Mouse (Mus musculus): ENCODE results near the gene Cfap54. TPM values are rescaled to one million over a fixed set of nuclear protein-coding genes. Genes with fewer than 3 reads are reported as not detected.
A peak's percentile ranks its signal among the peaks of the same experiment; 100 is the strongest.

The Cfap54 gene
- polyA plus RNA-seq, 2 experiments = 0.25 to 0.35 TPM

GRCm38 (mm10) chr10:92950044-92950443 is 131.4 kb downstream of the Cfap54 start:
- Histone ChIP-seq H3K36me3 (ENCODE audit: control insufficient read depth, insufficient read depth, low read length) (no peaks in the 10 kb centered on the region), H3K4me3 (replicated peaks; ENCODE audit: low read length) (no peak overlapping the region), H3K27ac (replicated peaks; ENCODE audit: low read depth, low read length) (no peak overlapping the region), H3K4me1 (ENCODE audit: control insufficient read depth, insufficient read depth, low read length) (no peaks in the 10 kb centered on the region), H3K9ac (ENCODE audit: low read depth, low read length, severe bottlenecking) (no peak overlapping the region), H3K9me3 (ENCODE audit: control insufficient read depth, low read length) (no peaks in the 10 kb centered on the region), H3K4me2 (replicated peaks; ENCODE audit: low read depth, low read length, severe bottlenecking) (no peak overlapping the region), H3K27me3 (ENCODE audit: control insufficient read depth, insufficient read depth, low read length) (no peaks in the 10 kb centered on the region)
- whole genome bisulfite sequencing = 78% methylated on average over 1 of the region's 1 CpGs
- no peak for TF ChIP-seq POLR2A (IDR thresholded peaks at IDR 0.05; ENCODE audit: borderline replicate concordance, extremely low read depth, insufficient read depth, insufficient read length)
- ATAC-seq (ENCODE audit: low FRiP score, low read depth) (no peak), DNase-seq (ENCODE audit: low spot score) (no peak)

GRCm38 (mm10) chr10:92942848-92943645 is 138.4 kb downstream of the Cfap54 start:
- Histone ChIP-seq H3K27ac (replicated peaks; ENCODE audit: low read depth, low read length) (no peak overlapping the region), H3K4me3 (replicated peaks; ENCODE audit: low read length) (no peak overlapping the region), H3K9me3 (ENCODE audit: control insufficient read depth, low read length) (no peaks in the 10 kb centered on the region), H3K4me2 (replicated peaks; ENCODE audit: low read depth, low read length, severe bottlenecking) (no peak overlapping the region), H3K36me3 (ENCODE audit: control insufficient read depth, insufficient read depth, low read length) (no peaks in the 10 kb centered on the region), H3K9ac (ENCODE audit: low read depth, low read length, severe bottlenecking) (no peak overlapping the region), H3K4me1 (ENCODE audit: control insufficient read depth, insufficient read depth, low read length) (peaks cover 9% of the 10 kb centered on the region), H3K27me3 (ENCODE audit: control insufficient read depth, insufficient read depth, low read length) (no peaks in the 10 kb centered on the region)
- no peak for ATAC-seq (ENCODE audit: low FRiP score, low read depth)
- WGBS = 53% methylated on average over 7 of the region's 7 CpGs
- TF ChIP-seq POLR2A (IDR thresholded peaks at IDR 0.05; ENCODE audit: borderline replicate concordance, extremely low read depth, insufficient read depth, insufficient read length) = no peak
- DNase-seq (ENCODE audit: low spot score) = no peak

- TF ChIP-seq POLR2A (IDR thresholded peaks at IDR 0.05; ENCODE audit: borderline replicate concordance, extremely low read depth, insufficient read depth, insufficient read length) = no peak
- Histone ChIP-seq H3K27ac (replicated peaks; ENCODE audit: low read depth, low read length) (no peak overlapping the region), H3K4me1 (ENCODE audit: control insufficient read depth, insufficient read depth, low read length) (peaks cover 16% of the 10 kb centered on the region), H3K9ac (ENCODE audit: low read depth, low read length, severe bottlenecking) (no peak overlapping the region), H3K9me3 (ENCODE audit: control insufficient read depth, low read length) (no peaks in the 10 kb centered on the region), H3K4me3 (replicated peaks; ENCODE audit: low read length) (no peak overlapping the region), H3K36me3 (ENCODE audit: control insufficient read depth, insufficient read depth, low read length) (no peaks in the 10 kb centered on the region), H3K4me2 (replicated peaks; ENCODE audit: low read depth, low read length, severe bottlenecking) (no peak overlapping the region), H3K27me3 (ENCODE audit: control insufficient read depth, insufficient read depth, low read length) (no peaks in the 10 kb centered on the region)
- DNase-seq (ENCODE audit: low spot score) (no peak), ATAC-seq (ENCODE audit: low FRiP score, low read depth) (no peak)
- WGBS = 79% methylated on average over 1 of the region's 1 CpGs
Measured at GRCm38 (mm10) chr10:92941616-92942015, 139.8 kb downstream of the Cfap54 start.

- Histone ChIP-seq H3K9ac (ENCODE audit: low read depth, low read length, severe bottlenecking) (no peak overlapping the region), H3K9me3 (ENCODE audit: control insufficient read depth, low read length) (no peaks in the 10 kb centered on the region), H3K4me2 (replicated peaks; ENCODE audit: low read depth, low read length, severe bottlenecking) (no peak overlapping the region), H3K27me3 (ENCODE audit: control insufficient read depth, insufficient read depth, low read length) (no peaks in the 10 kb centered on the region), H3K27ac (replicated peaks; ENCODE audit: low read depth, low read length) (no peak overlapping the region), H3K4me1 (ENCODE audit: control insufficient read depth, insufficient read depth, low read length) (peaks cover 16% of the 10 kb centered on the region), H3K4me3 (replicated peaks; ENCODE audit: low read length) (no peak overlapping the region), H3K36me3 (ENCODE audit: control insufficient read depth, insufficient read depth, low read length) (no peaks in the 10 kb centered on the region)
- 31% methylated on average over 10 of the region's 10 CpGs for WGBS
- DNase-seq (ENCODE audit: low spot score) = no peak
- no peak for TF ChIP-seq POLR2A (IDR thresholded peaks at IDR 0.05; ENCODE audit: borderline replicate concordance, extremely low read depth, insufficient read depth, insufficient read length)
- ATAC-seq (ENCODE audit: low FRiP score, low read depth) = 0 out of 2 replicates have a peak, but pooled peaks have one; percentile 34
Measured at GRCm38 (mm10) chr10:92937741-92938285, 143.6 kb downstream of the Cfap54 start.

- Histone ChIP-seq H3K9me3 (ENCODE audit: control insufficient read depth, low read length) (no peaks in the 10 kb centered on the region), H3K9ac (ENCODE audit: low read depth, low read length, severe bottlenecking) (no peak overlapping the region), H3K36me3 (ENCODE audit: control insufficient read depth, insufficient read depth, low read length) (no peaks in the 10 kb centered on the region), H3K4me1 (ENCODE audit: control insufficient read depth, insufficient read depth, low read length) (peaks cover 16% of the 10 kb centered on the region), H3K4me3 (replicated peaks; ENCODE audit: low read length) (no peak overlapping the region), H3K4me2 (replicated peaks; ENCODE audit: low read depth, low read length, severe bottlenecking) (no peak overlapping the region), H3K27ac (replicated peaks; ENCODE audit: low read depth, low read length) (no peak overlapping the region), H3K27me3 (ENCODE audit: control insufficient read depth, insufficient read depth, low read length) (no peaks in the 10 kb centered on the region)
- WGBS = 72% methylated on average over 7 of the region's 7 CpGs
- TF ChIP-seq POLR2A (IDR thresholded peaks at IDR 0.05; ENCODE audit: borderline replicate concordance, extremely low read depth, insufficient read depth, insufficient read length) = no peak
- ATAC-seq (ENCODE audit: low FRiP score, low read depth) (no peak), DNase-seq (ENCODE audit: low spot score) (no peak)
Measured at GRCm38 (mm10) chr10:92937091-92937490, 144.3 kb downstream of the Cfap54 start.
